Mouse (Mus musculus) myocyte (in vitro differentiated cells): ENCODE results near the gene Plcb4. TPM values are rescaled to one million over a fixed set of nuclear protein-coding genes. Genes with fewer than 3 reads are reported as not detected.

Source experiments
- H3K27me3 ChIP-seq: one replicate; pipeline ENCODE4 v1.6.1; 2011; ENCODE audit not compliant: control insufficient read depth, insufficient read depth, insufficient read length
- H3K36me3 ChIP-seq: one replicate; pipeline ENCODE4 v1.6.1; 2011; ENCODE audit not compliant: control insufficient read depth, insufficient read depth
- H3K4me2 ChIP-seq: one replicate; pipeline ENCODE4 v1.6.1; 2011; ENCODE audit warnings: low read depth, control low read depth
- H3K4me3 ChIP-seq: one replicate; pipeline ENCODE4 v1.5.1; 2011; ENCODE audit warnings: mild to moderate bottlenecking, control low read depth, moderate library complexity
- H3K79me2 ChIP-seq: one replicate; pipeline ENCODE4 v1.6.1; 2011; ENCODE audit not compliant: control insufficient read depth, insufficient read depth
- H3ac ChIP-seq: one replicate; pipeline ENCODE4 v1.6.1; 2011; ENCODE audit not compliant: control insufficient read depth, insufficient read length
- CEBPB ChIP-seq: IDR thresholded peaks from 2 replicates; pipeline ENCODE4 v1.6.1; 2011; ENCODE audit warnings: mild to moderate bottlenecking, moderate library complexity; ENCODE audit not compliant: poor library complexity, insufficient read depth, severe bottlenecking
- E2F4 ChIP-seq: IDR thresholded peaks from one replicate; pipeline ENCODE4 v1.6.1; 2011; ENCODE audit warnings: mild to moderate bottlenecking, control low read depth, moderate library complexity; ENCODE audit not compliant: insufficient read depth
- MAX ChIP-seq: IDR thresholded peaks from one replicate; pipeline ENCODE4 v1.6.1; 2011; ENCODE audit warnings: low read depth, mild to moderate bottlenecking, control low read depth
- MYOG ChIP-seq, 3 experiments: IDR thresholded peaks; one replicate each; pipeline ENCODE4 v1.6.1; 2011; ENCODE audit warnings: control low read depth in 2 of 3, low read depth in 2 of 3, mild to moderate bottlenecking in 2 of 3; ENCODE audit not compliant: insufficient read length in 2 of 3, control insufficient read depth in 1 of 3, insufficient read depth in 1 of 3
- POLR2A ChIP-seq: IDR thresholded peaks from one replicate; pipeline ENCODE4 v1.6.1; 2011; ENCODE audit warnings: low read depth, mild to moderate bottlenecking, control low read depth, moderate library complexity; ENCODE audit not compliant: insufficient read length
- POLR2AphosphoS2 ChIP-seq: IDR thresholded peaks from one replicate; pipeline ENCODE4 v1.6.1; 2011; ENCODE audit warnings: low read depth, control low read depth; ENCODE audit not compliant: insufficient read length
- REST ChIP-seq: IDR thresholded peaks from one replicate; pipeline ENCODE4 v1.6.1; 2011; ENCODE audit warnings: mild to moderate bottlenecking, control low read depth, moderate library complexity; ENCODE audit not compliant: insufficient read depth, insufficient read length
- SRF ChIP-seq: IDR thresholded peaks from one replicate; pipeline ENCODE4 v1.6.1; 2011; ENCODE audit warnings: low read depth; ENCODE audit not compliant: control insufficient read depth, insufficient read length
- TCF12 ChIP-seq: IDR thresholded peaks from one replicate; pipeline ENCODE4 v1.6.1; 2011; ENCODE audit warnings: mild to moderate bottlenecking, control low read depth; ENCODE audit not compliant: poor library complexity, insufficient read depth, severe bottlenecking
- TCF3 ChIP-seq: IDR thresholded peaks from one replicate; pipeline ENCODE4 v1.6.1; 2011; ENCODE audit warnings: low read depth, control low read depth; ENCODE audit not compliant: insufficient read length
- USF1 ChIP-seq: IDR thresholded peaks from one replicate; pipeline ENCODE4 v1.6.1; 2011; ENCODE audit warnings: low read depth, mild to moderate bottlenecking, control low read depth, moderate library complexity
- polyA plus RNA-seq: library from polyadenylated mRNA; unstranded; fragments of >200 nt; fragmentation: generic; extraction: Trizol; gene quantifications from one replicate; pipeline ENCODE4 v1.2.1, GENCODE M21; 2012; ENCODE audit warnings: missing spikeins

Plcb4 gene
- polyA plus RNA-seq, 1 experiment = 5.3 TPM

GRCm38 (mm10) chr2:136050793-136051615 is 392.2 kb downstream of the Plcb4 start:
- Histone ChIP-seq H3K4me3 (no peak overlapping the region), H3K36me3 (no peaks in the 10 kb centered on the region), H3K4me2 (no peak overlapping the region), H3K27me3 (peaks cover 12% of the 10 kb centered on the region), H3ac (no peak overlapping the region), H3K79me2 (no peaks in the 10 kb centered on the region)
- TF ChIP-seq POLR2AphosphoS2 (no peak), MYOG (IDR thresholded peaks at IDR 0.05; ENCODE audit: control insufficient read depth in 1 of 3, insufficient read depth in 1 of 3, insufficient read length in 2 of 3, low read depth in 2 of 3) (no peak)

GRCm38 (mm10) chr2:136051688-136052289 is 393.0 kb downstream of the Plcb4 start, which contains the start of gene Lamp5:
TSS of gene Lamp5 (plus strand) at chr2:136052239.
- H3K4me3 ChIP-seq = no peak within 1 kb of the TSS

DNA sequence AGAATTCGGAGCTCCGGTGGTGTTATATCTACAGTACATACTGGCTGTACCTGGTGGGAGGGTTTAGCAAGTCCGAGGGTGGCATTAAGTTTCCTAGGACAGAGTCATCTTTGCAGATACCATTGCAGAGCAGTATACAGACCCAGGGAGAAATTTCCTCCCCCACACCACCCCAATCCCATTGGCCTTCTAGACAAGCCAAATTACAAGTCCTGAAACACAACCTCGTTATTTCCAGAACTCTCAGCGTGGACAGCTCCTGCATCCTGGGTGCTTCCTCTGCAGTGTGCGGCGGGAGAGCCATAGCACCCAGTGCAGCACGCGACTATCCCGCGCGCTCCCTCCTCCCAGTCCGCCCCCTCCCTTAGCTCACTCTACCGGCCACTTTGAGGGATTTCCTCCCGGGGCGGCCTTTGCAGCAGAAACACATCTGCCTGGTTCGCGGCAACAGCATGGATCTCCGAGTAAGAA is 399.1 kb downstream of the Plcb4 start:
- no peaks in the 10 kb centered on the region for H3K79me2 ChIP-seq
- no peaks in the 10 kb centered on the region for H3K36me3 ChIP-seq
- no peak overlapping the region for H3K4me2 ChIP-seq
- no peak overlapping the region for H3K4me3 ChIP-seq
- peaks cover 6% of the 10 kb centered on the region for H3K27me3 ChIP-seq
- no peak overlapping the region for H3ac ChIP-seq
- TF ChIP-seq CEBPB (no peak), POLR2AphosphoS2 (no peak), TCF12 (no peak), REST (peak; percentile 71)

More at GRCm38 (mm10) chr2:136051688-136052289, 393.0 kb downstream of the Plcb4 start, which contains the start of gene Lamp5:
- peaks cover 12% of the 10 kb centered on the region for H3K27me3 ChIP-seq
- TF ChIP-seq MYOG (IDR thresholded peaks at IDR 0.05; ENCODE audit: control insufficient read depth in 1 of 3, insufficient read depth in 1 of 3, insufficient read length in 2 of 3, low read depth in 2 of 3) = no peak
- H3ac ChIP-seq = no peak within 1 kb of the TSS
- no peak within 1 kb of the TSS for H3K4me2 ChIP-seq
- no peaks in the 10 kb centered on the region for H3K79me2 ChIP-seq
- no peaks in the 10 kb centered on the region for H3K36me3 ChIP-seq

GRCm38 (mm10) chr2:136058398-136058797 is 399.6 kb downstream of the Plcb4 start:
- Histone ChIP-seq H3K4me3 (no peak overlapping the region), H3K36me3 (no peaks in the 10 kb centered on the region), H3K79me2 (no peaks in the 10 kb centered on the region), H3ac (no peak overlapping the region), H3K27me3 (peaks cover 6% of the 10 kb centered on the region), H3K4me2 (no peak overlapping the region)
- no peak for TF ChIP-seq REST
- no peak for TF ChIP-seq TCF3
- no peak for TF ChIP-seq E2F4
- TF ChIP-seq POLR2A = no peak
- no peak for TF ChIP-seq USF1
- no peak for TF ChIP-seq CEBPB
- no peak for TF ChIP-seq MYOG (IDR thresholded peaks at IDR 0.05; ENCODE audit: control insufficient read depth in 1 of 3, insufficient read depth in 1 of 3, insufficient read length in 2 of 3, low read depth in 2 of 3)
- TF ChIP-seq SRF = no peak

- peaks cover 6% of the 10 kb centered on the region for H3K27me3 ChIP-seq
- H3K79me2 ChIP-seq = no peaks in the 10 kb centered on the region
- no peak overlapping the region for H3K4me2 ChIP-seq
- TF ChIP-seq REST (no peak), MAX (no peak), POLR2AphosphoS2 (no peak), POLR2A (no peak), CEBPB (no peak), MYOG (IDR thresholded peaks at IDR 0.05; ENCODE audit: control insufficient read depth in 1 of 3, insufficient read depth in 1 of 3, insufficient read length in 2 of 3, low read depth in 2 of 3) (no peak), SRF (no peak)
- no peak overlapping the region for H3K4me3 ChIP-seq
- H3K36me3 ChIP-seq = no peaks in the 10 kb centered on the region
- no peak overlapping the region for H3ac ChIP-seq
These were observed 400.3 kb downstream of the Plcb4 start for GRCm38 (mm10) chr2:136059029-136059669.
